Mouse (Mus musculus): ENCODE measurements around the gene Slc23a4.

GRCm38 (mm10) chr6:34900990-34901389 lies 87.2 kb downstream of the Slc23a4 start:
- TF ChIP-seq GATA1 (IDR thresholded peaks at IDR 0.05; ENCODE audit: low read length) (no peak), TAL1 (IDR thresholded peaks at IDR 0.05; ENCODE audit: low read length) (no peak)
